Mouse (Mus musculus) MEL-GATA-1-ER (cell line): ENCODE results near the gene Id3.
A peak's percentile ranks its signal among the peaks of the same experiment; 100 is the strongest.
"Not testable (repeated sequence)": the region's sequence is repeated elsewhere in the genome, so short reads cannot be mapped to it uniquely, and the experiment has no call there.

Experiments used
- DNase-seq: peaks from one replicate; pipeline ENCODE4 v3.0.0-alpha.2; 2012; ENCODE audit warnings: low read depth; ENCODE audit errors: extremely low read depth

The Id3 gene

DNA sequence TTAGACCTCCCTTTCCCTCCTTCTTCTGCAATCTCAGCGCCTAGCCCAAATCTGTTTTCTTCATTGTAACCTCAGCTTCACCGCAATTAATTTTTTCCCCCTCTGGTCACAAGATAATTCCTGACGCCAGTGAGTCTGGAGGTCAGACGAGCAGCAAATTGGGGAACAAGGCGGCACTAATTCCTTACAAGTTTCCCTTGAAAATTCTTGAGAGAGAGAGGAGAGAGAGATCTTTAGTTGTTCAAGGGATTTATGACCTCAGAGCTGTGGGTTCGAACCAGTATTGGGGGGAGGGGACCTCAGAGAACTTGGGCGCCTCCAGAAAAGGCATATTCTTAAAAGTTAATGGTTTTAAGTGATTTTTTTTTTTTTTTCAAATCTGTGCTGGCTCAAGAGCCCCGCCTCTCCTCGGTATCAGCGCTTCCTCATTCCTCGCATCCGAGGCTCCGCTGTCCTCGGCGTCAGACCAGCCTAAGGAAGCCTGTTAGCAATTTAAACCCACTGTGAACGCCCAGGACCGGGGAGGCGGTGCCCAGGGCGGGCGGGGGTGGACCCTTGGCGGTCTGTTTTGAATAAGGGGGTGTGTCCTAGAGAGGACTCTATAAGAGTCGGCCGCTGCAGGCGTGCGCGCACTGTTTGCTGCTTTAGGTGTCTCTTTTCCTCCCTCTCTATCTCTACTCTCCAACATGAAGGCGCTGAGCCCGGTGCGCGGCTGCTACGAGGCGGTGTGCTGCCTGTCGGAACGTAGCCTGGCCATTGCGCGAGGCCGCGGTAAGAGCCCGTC lies at the start of gene Id3:
TSS of gene Id3 (plus strand) at position 305 of the 784 bp plus-strand sequence.
- DNase-seq = peak; percentile 90

DNA sequence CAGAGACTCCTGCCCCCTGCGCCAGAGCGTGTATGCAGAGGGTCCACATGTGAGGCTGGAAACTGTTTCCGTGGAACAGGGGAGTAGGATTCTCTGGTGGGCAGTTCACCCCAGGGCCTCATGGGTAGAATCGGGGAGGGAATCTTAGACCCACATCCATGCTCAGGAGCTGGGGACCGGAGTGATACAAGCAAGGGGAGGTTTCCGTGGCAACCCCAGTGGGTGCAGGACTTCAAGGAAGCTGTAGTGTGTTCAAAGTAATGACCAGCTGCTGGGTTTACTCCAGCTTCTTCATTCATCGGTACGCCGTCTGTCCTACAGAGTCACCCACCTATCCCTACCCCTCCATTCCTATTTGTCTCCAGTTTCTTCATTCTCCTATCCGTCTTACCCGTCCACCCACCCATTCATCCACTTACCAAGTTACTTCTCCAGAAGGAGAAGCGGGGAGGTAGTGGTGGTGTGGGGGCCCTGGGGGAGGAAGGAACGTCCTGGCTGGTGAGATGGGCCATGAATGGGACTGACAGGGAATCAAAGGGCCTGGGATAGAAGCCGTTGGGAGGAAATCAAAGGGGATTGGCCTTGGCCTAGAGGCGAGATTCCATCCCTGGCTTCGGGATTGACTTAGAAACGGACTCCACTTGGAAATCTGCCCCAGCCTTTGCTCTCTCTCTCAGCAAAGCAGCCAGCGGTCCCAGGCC lies 48.6 kb upstream of the Id3 start:
- DNase-seq = no peak

DNA sequence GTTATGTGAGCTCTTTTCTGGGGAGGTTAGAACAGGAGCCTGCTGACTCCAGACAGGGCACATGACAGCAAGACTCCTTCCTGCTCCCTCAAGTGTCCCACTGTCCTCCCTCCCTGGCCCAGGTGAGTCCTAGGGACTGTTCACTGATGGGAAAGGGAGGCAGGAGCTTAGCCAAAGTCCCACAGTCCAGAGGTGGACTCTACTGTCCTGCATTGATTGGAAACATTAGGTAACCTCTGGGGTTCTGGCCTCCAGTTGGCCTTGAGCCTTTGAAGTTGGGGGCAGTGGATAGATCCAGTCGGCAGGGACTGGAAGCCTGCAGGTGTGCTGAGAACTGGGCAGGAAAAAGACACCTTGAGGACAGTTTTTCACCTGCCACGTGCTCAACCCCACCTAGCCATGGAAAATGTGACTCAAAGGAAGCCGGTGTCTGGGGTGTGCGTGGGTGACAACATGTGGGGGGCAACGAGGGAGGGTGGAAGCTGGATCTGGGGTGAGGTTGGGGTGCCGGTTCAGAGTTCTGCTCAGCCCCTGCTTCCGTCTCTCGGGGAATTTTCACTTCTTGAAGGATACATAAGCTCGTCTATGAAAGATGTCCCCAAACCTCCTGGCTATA lies 47.7 kb upstream of the Id3 start:
- DNase-seq = no peak

DNA sequence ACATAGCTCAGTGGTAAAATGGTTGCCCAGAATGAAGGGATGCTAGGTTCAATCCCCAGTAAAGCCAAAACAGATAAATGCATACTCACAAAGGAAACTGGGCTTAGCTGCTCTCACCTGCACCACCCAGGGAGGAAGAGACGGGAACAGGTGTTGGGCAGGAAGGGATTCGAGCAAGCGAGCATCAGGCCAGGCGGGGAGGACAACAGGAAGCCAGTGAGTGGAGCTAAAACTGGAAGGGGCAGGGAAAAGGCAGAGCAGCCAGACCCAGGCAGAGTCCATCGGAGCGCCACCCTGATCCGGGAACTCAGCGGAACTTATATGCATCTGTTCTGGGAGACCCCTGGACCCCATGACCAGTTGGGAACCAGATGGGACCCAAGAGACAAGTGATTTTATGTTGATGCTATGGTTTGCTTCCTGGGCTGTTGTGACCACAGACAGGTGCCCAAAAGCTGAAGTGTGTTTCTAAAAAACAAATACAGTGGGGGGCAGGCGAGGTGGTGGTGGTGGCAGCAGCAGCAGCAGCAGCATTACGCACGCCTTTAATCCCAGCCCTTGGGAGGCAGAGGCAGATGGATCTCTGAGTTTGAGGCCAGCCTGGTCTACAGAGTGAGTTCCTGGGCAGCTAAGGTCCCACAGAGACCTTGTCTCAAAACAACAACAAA lies 46.7 kb upstream of the Id3 start:
- DNase-seq = no peak

DNA sequence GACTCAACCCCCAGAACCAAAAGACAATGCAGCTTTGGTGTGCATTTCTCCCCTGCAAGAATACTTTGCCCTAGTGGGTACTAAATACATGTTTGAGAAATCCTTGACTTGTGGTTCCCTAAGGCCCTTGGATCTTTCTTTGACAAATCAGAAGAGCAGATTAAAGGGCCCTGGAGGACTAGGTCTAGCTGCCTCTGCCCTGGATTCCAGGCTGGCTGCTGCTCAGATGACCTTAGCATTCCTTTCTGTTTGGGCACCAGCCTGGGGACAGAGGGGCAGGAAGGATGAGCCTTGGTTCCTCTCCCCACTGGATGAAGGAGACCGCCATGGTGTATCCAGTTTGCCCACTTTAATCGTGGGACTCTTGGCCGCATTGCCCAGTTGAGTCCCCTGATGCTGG lies 44.9 kb upstream of the Id3 start:
- DNase-seq = no peak

DNA sequence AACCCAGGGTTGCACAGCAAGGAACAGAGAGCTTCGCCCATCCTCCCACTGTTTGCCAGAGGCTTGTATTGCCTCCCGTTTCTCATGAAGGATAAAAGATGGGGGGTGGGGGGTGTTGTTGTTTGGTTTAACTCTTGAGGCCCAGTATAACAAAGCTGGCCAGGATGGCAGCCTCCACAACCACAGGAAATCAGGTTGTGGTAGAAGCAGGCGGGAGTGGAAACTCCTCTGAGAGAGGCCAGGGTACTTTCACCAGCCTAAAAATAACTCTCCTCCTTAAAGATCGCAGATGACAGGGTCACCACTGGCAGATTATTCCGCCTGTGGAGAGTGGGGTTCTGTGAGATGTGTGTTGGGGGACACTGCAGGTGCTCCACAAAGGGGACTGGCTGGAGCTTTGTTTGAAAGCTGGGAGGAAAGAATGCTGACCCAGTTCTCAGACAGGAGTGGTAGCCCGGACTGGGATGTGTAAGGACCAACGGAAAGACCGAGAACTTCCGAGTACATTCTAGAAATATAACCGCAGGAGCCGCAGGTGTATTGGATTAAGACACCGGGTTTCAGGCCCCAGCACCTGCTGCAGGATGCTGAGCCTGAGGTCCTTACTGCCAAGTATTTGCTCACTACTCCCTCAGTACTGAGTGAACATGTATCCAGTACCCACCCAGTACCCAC lies 42.8 kb upstream of the Id3 start:
- no peak for DNase-seq

DNA sequence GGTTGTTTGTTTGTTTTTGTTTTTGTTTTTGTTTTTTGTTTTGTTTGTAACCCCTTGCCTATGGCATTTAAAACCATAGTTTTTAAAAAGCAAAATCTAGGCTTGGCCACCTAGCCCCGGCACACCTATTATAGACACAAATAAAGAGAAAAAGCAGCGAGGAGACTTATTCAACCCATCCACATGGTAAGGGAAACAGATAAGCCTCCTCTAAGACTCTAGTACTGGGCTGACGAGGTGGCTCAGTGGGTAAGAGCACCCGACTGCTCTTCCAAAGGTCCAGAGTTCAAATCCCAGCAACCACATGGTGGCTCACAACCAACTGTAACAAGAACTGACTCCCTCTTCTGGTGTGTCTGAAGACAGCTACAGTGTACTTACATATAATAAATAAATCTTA lies 41.5 kb upstream of the Id3 start:
- not testable (repeated sequence) for DNase-seq

DNA sequence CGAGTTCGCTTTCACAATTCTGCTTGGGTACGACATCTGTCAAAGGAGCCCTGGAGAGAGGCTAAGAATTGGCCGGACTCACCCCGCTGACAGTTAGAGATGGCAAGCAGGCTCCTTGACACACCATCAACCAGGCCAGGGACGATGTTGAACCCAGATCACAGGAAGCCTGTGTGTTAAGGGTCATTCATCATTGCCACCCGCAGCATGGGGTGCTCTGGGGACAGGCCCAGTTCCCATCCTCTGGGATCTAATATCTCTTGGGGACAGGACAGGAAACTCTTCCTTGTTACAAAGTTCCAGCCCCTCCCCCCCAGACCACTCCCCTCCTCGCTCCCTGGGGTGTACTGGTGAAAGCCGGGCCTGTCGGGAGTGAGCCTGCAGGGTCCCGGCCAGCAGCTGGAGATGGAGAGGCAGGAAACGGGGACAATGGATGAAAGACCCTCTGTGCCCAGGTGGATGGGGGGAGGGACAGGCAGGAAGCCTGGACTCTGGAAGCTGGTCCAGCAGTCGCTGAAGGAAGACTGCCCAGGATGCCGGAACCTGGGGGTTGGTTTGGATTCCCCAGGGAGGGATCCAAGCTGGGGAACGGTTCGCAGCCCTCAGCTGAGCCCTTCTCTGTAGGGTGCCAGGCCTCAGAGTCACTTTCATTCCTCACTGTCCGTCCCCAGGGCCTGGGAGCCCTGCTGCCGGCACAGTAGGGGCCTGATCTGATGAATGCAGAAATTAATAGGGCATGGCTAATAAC lies 38.5 kb upstream of the Id3 start:
- DNase-seq = no peak

DNA sequence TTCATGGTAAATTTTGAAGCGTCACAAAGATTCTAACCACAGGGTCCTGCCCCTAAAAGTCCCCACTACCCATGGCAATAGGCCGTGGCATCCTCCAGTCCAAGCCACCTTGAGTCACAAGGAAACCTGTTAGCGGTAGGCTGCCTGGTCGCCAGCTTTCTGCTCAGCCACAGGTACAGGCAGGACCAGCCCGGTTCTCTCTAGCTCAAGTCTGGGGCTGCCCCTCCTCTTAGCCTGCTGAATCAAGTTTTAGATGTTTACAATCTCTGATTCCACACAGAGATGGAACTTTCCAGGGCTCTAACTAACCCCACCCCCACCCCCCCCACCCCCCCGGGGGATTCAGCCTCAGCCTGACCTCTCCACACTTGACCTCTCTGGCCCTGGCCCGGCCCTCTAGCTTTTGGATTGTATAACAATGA lies 36.4 kb upstream of the Id3 start:
- DNase-seq = no peak

DNA sequence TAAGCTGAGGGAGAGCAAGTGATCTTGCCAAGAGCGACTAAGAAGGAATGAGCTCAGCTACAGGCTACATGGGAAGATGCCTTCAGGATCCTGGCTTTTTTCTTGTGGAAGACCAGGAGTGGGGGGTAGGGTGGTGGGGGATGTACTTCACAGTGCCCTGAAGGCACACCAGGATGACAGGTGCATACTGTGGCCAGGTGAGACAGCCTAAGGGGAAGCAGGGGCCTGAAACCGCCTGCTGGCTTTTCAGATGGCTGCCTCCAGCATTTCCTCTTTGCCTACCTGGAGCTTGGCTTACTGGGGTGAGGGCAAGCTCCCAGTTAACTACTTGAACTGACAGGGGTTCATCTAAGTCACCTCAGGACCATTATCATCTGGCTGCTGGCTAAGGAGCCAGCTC lies 34.1 kb upstream of the Id3 start:
- DNase-seq = no peak

DNA sequence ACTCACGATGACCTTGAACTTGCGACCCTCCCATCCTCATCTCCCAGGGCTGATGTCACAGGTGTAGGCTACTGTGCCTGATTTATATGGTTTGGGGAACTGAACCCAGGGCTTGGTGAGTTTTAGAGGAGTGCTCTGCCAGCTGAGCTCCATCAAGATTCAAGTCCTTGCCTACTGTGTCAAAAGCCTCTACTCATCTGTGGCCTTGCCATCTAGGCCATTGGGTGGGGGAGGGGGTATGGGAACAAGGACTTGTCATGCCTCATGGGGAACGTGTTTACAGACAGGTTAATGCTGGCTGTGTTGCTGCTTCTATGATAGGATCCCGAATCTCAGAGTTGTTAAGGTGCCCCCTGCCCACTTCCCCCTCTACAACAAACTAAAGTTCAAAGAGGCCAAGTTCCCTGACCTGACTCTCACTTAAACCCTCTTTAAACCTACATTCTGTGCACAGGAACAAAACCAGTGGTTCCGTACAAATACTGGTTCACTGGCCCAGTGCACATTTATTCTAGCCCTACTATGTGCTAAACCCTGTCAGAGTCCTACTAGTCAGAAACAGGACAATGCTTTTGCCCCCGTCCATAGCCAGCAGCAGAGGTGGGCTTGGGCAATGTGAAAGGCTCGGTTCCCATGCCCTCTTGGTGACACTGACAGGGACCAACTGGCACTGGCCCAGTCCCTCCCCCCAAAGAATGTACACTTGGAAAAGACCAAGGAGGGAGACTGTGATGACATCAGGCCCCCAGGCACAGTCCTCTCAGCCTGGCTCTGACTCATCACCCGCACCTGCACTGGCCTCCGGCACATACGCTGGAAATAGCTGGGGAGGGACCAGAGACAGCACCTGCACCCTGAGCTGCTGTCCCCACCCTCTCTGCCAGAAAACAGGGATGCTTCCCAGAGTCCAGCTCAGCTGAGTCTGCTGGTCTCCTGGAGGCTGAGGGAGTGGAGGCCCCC lies 33.1 kb upstream of the Id3 start:
- no peak for DNase-seq

DNA sequence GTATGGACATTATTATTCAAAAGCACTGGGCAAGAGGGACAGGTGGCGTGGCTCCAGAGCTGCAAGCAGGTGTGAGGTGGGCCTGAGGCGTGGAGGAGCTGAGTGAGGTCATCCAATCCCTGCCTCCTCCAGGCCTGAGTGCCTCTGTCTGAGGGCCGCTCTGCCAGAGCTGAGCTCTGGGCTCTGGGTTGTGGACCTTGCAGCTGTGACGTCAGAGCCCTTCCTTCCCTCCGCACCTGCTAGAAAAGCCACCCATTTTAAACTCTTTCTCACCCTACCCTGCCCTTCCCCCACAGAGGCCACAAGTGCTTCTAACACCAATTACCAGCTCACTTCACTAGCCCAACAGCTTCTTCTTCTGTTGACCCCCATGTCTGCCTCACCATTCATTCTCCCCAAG lies 31.0 kb upstream of the Id3 start:
- DNase-seq = no peak

DNA sequence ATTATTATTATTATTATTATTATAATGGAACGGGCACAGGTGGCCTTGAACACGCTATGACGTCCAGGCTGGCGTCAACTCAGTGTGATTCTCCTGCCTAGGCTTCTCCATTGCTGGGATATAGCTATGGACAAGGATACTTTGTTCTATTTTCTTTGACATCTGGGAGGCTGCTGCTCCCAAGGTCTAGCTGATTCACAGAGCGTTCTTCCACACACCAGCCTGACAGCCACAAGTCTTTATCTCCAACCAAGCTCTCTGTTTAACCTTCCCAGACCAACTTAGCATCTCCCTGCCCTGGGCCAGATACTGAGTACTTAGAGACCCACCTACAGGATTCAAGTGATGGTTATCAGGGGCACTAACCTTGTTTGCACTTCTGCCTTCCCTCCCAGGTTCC lies 28.6 kb upstream of the Id3 start:
- DNase-seq = no peak

DNA sequence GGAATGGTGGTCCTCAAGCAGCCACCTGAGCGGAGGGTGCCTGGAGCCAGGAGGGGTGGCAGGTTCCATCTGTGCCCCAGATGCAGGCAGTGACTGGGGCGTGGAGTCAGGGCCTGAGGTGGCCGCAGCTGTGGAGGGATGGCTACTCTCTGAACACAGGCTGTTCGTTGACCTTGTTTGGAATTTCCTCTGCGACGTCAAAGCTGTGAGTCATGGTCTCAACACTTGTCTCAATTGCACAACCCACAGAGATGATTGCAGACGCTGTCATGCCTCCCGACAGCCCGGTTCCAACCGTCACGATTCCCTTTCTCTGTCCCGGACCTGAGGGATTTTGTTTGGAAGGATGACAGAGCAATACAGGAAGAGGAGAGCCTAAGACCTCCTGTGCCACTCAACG lies 26.3 kb upstream of the Id3 start:
- DNase-seq = no peak

DNA sequence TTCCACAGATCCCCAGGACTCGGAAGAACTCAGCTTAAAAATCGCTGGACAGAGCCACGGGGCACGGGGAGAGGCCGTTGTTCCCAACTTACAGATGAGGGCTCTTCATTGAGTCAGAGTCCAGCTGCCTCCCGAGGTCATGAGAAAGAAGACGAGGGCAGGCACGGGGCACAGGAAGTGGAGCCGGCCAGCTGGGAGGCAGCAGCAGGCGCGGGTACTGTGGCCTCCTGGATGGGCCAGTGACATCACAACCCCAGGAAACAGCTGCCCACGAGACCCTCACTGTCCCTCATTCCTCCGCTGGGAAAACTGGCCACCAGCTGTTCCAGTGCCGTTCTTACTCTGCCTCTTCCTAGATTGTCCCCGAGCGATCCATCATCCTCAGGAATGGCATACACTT lies 23.3 kb upstream of the Id3 start:
- DNase-seq = no peak

DNA sequence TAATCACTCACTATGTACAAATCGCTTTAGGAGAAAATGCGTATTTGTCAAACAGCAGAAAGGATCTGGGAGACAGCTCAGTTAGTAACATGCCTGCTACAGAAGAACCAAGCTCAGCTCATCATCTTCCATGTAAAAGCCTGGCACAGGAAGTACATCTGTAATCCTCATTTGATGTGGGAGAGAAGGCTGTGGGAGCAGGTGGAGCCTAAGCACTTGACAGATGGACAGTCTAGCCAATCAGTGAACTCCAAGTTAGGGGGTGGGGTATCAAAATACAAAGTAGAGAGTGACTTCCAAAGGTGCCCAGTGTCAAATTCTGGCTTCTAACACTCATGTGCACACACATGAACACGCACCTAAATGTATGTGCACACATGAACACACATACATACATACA lies 22.1 kb upstream of the Id3 start:
- DNase-seq = no peak

DNA sequence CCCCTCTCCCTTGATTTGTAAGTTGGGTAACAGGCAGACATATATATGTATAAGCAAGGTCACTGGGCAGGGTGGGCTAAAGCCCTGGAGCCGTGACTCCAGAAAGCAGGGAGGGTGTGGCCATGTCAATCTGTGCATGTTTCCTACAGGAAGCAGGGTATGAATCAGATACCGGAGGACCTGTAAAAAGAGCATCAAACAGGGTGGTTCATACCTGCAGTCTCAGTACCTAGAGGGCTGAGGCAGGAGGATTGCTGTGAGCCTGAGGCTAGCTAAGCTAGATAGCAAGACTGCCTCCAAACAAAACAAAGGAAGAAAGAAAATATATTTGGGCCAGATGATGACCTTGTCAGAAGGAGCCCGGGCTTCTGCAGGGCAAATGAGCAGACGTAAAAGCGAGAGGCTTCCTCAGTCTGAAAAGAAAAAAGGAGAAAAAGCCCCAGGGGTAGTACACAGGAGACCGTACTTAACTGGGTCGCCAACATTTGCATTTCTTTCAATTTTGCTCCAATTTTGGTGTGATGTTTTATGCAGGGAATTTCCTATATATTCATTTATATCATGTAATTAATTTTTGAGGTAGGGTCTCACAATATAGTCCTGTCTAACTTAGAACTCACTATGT lies 21.3 kb upstream of the Id3 start:
- DNase-seq = no peak

DNA sequence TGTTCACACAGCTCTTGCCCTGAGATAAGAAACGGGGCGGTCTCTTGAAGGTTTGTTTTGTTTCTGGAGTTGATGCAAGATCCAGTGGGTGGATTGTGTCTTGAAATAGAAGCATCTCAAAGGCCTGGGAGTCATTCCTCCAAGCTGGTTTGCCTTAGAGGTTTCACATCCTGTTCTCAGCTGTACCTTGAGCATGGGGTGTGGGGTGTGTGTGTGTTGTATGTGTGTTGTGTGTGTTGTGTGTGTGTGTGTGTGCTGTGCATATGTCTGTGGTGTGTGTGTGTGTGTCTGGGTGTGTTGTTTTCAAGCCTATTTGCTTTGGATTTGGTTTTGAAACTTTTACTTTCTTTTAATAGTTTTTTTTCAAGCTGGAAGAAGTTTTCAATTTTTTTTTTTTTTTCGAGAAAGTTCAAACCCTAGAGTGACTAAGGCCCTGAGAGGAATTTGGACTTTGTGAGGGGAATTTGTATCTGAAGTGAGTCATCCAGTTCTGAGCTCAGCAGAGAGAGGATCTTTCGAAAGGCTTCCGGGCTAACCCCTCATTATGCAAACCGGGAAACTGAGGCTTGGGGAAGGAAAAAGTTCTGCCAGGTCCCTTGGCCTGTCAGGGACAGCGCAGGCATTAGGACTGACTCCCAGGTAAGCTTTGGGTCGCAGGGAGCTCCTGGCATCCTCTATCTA lies 20.0 kb upstream of the Id3 start:
- DNase-seq = no peak

DNA sequence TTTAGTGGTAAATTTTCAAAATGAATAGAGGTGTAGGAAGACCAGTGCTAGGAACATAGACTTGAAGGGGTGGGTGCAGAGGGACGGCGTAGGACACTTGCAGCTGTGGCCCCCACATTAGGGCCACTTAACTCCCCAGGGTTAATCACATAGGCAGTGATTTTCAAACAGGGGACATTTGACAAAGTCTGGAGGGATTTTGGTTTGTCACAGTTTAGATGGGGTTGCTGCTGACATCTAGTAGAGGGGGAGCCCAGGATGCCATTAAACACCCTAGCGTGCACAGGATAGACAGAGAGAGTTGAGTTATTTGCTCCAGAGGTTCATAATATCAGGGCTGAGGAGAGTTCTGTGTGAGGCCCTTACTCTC lies 19.5 kb upstream of the Id3 start:
- DNase-seq = no peak
